Mouse (Mus musculus) adipocyte (in vitro differentiated cells): ENCODE measurements around the gene Trim71.

Experiments
- DNase-seq: peaks from one replicate; pipeline ENCODE4 v3.0.0-alpha.2; 2016; ENCODE audit warnings: low spot score

Gene Trim71

DNA sequence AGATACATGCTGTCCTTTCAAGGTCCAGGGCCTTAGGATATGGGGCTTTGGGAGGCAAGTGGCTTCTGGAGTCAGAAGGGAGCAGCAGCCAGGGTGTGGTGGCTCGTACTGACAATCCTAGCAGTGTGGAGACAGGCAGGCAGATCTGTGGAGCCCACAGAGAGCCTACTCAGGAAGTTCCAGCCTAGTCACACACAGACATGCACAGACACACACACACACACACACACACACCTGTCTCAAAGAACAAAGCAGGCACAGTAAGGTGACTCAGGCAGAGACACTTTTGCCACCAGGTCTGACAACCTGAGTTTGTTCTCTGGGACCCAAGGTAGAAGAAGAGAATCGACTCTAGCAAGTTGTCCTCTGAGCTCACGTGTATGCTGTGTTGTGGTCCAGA is 83.2 kb downstream of the Trim71 start:
- no peak for DNase-seq

DNA sequence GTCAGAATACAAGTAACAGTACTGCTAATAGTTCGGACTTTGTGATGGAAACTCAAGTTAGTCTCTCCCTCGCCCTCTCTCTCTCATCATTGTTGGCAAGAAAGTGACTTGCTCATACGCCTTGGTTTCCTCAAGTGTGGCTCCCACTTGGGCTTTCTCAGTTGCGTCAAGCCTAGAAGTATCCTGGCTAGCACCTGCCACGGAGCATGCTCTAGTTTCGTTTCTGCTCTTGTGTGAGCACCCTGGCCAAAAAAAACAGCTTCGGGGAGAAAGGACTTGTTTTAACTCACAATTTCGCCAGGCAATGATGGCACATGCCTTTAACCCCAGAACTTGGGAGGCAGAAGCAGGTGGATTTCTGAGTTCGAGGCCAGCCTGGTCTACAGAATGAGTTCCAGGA is 87.2 kb downstream of the Trim71 start:
- no peak for DNase-seq

DNA sequence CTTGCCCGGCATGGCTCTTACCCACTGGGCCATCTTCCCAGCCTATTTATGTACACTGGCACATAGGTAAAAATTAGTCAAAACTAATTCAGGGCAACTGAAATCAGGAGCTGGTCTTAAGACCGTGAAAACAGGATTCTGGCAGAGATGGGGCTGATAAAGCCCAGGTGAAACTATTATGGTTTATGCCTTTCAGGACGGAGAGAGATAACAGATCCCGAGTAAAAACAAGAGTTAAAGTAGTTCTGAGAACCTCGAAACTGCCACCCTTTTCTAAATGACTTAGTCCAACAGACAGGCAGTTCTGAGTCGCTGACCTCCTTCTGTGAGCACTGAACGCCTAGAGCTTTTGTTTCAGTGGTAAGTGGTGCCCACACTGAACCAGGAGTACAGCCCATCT is 92.3 kb downstream of the Trim71 start:
- DNase-seq = no peak

DNA sequence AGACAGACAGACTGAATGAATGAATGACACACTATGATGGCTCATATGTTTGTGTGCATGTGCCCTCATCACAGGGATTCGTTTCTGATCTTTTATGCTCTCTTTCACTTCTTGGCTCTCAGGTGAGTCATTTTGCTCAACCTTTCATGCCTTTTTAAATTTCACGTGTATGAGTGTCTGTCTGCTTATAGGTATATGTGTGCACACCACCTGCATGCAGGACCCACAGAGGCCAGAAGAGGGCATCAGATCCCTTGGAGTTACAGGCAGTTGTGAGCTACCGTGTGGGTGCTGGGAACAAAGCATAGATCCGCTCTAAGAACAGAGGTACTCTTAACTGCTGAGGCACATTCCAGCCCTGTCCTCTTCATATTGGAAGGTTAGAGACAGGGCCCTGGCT is 95.5 kb downstream of the Trim71 start:
- DNase-seq = no peak

DNA sequence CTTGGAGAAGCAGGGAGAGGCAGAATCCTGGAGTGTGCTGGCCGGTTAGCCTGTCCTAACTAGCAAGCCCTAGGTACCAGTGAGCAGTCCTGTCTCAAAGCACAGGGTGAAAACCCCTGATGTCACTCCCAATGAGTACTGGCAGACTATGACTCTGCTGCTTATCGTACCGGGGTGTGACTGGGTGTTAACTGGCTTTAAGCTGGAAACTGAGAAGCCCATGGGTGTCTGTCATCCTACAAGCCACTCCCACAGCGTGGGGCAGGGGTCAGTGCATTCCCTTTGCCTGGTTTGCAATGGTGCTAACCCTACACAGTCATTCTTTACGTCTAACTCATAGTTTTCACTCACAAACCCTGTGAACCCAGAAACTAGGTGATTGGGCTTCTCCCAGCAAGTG is 96.0 kb downstream of the Trim71 start:
- DNase-seq = no peak

DNA sequence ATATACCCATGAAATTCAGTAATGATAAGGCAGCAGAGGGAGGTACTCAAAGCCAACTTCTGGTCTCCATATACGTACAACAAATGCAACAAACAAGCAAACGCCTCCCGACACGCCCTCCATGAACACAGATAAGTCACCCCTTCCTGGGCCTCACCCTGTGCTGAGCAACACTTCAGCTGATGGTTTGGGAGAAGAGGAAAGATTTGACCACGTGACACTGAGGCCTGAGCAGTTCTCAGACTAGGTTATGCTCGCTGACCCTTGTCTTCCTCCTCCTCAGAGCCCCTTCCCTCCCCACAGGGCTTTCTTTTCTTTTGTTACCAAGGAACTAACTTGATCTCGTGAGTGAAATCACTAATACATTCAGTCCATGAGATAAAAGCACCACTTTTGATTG is 97.3 kb downstream of the Trim71 start:
- no peak for DNase-seq

DNA sequence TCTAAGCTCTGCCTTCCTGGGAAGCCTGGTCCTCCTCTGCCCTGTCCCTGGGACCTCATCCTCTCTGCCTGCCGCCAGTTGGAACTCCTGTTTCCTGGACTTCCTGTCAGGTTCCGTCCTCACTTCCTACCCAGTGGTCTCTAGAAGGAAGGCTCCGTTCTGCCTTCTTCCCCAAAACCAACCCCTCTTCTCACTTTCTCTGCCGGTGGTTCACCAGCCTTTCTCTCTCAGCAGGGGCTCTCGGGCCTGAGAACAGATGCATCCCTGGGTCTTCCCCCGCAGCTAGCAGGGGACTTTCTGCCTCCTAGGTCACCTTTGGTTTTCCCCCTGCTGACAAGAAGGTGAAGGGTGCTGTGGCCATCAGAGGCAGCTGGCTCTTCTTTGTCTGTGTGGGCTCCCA is 98.7 kb downstream of the Trim71 start:
- DNase-seq = no peak

DNA sequence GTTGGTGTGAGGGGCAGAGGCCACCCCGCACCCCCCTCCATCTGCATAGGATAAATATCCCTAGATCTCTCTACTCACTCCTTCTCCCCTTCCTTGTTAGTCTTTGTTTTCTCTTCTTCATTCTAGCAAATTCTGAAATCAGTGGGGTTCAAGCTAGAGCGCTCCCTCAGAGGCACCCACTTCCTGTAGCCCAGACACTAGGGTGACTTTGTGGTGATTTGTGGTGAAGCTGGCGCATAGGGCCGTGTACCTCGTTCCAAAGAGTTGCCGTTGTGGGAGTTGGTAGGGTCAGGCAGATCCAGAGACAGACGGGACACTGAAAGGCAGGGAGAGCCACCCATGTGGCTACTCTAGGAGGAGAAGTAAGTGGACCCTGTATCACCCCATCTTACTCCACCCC is 101.6 kb downstream of the Trim71 start:
- DNase-seq = no peak

DNA sequence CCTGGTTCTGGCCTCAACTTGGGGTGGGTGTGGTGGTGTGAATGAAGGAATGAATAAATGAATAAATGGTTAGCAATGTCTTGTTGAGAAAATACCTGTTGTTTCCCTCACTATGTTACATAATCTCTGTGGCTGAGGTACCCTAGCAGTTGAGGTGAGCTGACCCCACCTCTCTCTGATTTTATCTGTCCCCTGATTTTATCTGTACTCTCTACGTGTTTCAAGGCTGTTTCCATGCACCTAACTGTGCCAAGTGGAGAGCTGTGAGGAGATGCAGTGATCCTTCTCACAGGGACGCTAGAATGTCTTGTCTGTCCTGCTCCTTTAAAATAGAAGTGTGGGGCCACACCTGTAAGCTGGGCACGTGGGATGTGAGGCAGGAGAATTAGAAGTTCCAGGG is 105.7 kb downstream of the Trim71 start:
- no peak for DNase-seq
